Mouse (Mus musculus): ENCODE results near the gene Tbcel.

DNA sequence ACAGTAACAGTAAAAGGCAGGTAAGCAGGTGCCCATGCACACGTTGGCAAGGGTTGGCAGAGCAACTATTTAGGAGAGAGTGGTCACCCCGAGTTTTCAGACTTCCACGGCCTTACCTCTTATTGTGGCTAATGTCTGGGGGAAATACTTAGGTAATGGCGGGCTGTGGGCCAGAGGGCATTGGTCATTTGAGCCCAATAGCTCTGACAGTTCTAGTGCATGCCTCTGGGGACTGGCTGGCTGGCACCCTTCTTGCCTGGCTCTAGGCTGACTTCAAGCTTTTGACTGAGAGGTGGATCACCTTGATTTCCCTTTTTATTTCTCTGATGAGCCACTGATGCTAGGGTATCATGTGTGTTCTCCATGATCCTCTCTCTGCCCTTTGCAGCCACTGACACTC is 129.5 kb downstream of the Tbcel start:
- no peak for TF ChIP-seq CTCF (IDR thresholded peaks at IDR 0.05; ENCODE audit: extremely low read depth, insufficient read depth, insufficient read length, insufficient replicate concordance)
- no peak for TF ChIP-seq POLR2A (IDR thresholded peaks at IDR 0.05; ENCODE audit: low read depth, low read length)

Measured in spleen, adult 2 months (tissue).